Mouse (Mus musculus) G1E (cell line): Measurements from ENCODE around the gene Scai. TPM values are rescaled to one million over a fixed set of nuclear protein-coding genes. Genes with fewer than 3 reads are reported as not detected.
A peak's percentile ranks its signal among the peaks of the same experiment; 100 is the strongest.

Source experiments
- ATAC-seq: 2 replicates; pipeline ENCODE4 v1.8.0; 2016; ENCODE audit warnings: mild to moderate bottlenecking; ENCODE audit not compliant: insufficient number of reproducible peaks, poor library complexity, low FRiP score, severe bottlenecking; ENCODE audit errors: extremely low read depth
- DNase-seq: peaks from one replicate; pipeline ENCODE4 v3.0.0; 2012; ENCODE audit warnings: low spot score
- H3K27me3 ChIP-seq: 2 replicates; pipeline ENCODE4 v1.6.1; 2012; ENCODE audit warnings: mild to moderate bottlenecking, low read length, inconsistent platforms; ENCODE audit not compliant: insufficient read depth
- H3K36me3 ChIP-seq: replicated peaks from 2 replicates; pipeline ENCODE3; 2012; ENCODE audit warnings: mild to moderate bottlenecking, inconsistent platforms
- H3K4me1 ChIP-seq: 2 replicates; pipeline ENCODE4 v1.6.1; 2012; ENCODE audit warnings: low read depth, low read length, inconsistent platforms, mixed read lengths; ENCODE audit not compliant: insufficient read depth
- H3K4me3 ChIP-seq: 2 replicates; pipeline ENCODE4 v1.5.1; 2012; ENCODE audit warnings: low read depth, mild to moderate bottlenecking, inconsistent platforms, low read length, moderate library complexity, mixed read lengths
- H3K9me3 ChIP-seq: replicated peaks from 2 replicates; pipeline ENCODE4 v1.6.1; 2012; ENCODE audit warnings: inconsistent platforms
- CTCF ChIP-seq: IDR thresholded peaks from 2 replicates; pipeline ENCODE4 v1.5.1; 2012; ENCODE audit warnings: low read depth, low read length, inconsistent platforms, mixed read lengths
- GATA1 ChIP-seq: IDR thresholded peaks from 2 replicates; pipeline ENCODE4 v1.6.1; 2012; ENCODE audit warnings: borderline replicate concordance, low read length, inconsistent platforms, mixed read lengths
- GATA2 ChIP-seq: IDR thresholded peaks from 2 replicates; pipeline ENCODE4 v1.6.1; 2012; ENCODE audit warnings: low read depth, low read length, inconsistent platforms, borderline replicate concordance
- POLR2AphosphoS5 ChIP-seq: IDR thresholded peaks from 2 replicates; pipeline ENCODE4 v1.6.1; 2012; ENCODE audit warnings: low read depth, low read length, inconsistent platforms; ENCODE audit not compliant: insufficient replicate concordance
- TAL1 ChIP-seq: conservative IDR thresholded peaks from 2 replicates; pipeline ENCODE4 v1.6.1; 2012; ENCODE audit warnings: low read depth, low read length, inconsistent platforms, mixed read lengths
- polyA plus RNA-seq: library from polyadenylated mRNA; stranded (reverse); fragments of >175 nt; gene quantifications from 2 replicates; pipeline ENCODE4 v1.2.3, GENCODE M21; 2012
- total RNA-seq, 2 experiments: library from RNA; stranded (forward) in 1 of 2; stranded (reverse) in 1 of 2; fragments of 200-1000 nt in 1 of 2; fragments of >200 nt in 1 of 2; fragmentation: Nextera tagmentation in 1 of 2; gene quantifications; 2 replicates each; pipeline ENCODE4 v1.2.3; 2014 to 2017

Gene Scai
- total and polyA plus RNA-seq, 3 experiments, result 9.3 to 35.4 (median 28.6) TPM

DNA sequence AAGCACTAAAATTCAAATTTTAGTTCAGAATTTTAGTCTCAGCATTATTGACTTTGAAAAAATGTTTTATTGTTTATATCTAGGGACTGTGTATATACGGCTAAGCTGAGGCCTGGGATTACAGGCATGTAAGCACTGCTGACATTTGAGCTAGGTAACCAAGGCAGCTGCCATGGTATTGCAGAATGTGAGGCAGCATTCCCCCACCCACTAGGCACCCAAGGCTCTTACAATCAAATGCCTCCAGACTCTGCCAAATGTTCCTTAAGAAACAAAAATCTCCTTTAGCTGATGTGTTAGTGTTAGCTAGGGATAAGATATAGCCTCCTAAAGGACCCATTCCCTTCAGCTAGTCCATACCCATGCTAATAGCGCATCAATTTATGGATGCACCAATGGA lies 6.9 kb downstream of the Scai start:
- TF ChIP-seq GATA1 (no peak), TAL1 (no peak), CTCF (no peak), GATA2 (no peak), POLR2AphosphoS5 (no peak)
- ATAC-seq (no peak), DNase-seq (no peak)
- Histone ChIP-seq H3K27me3 (no peaks in the 10 kb centered on the region), H3K4me3 (no peak overlapping the region), H3K4me1 (peaks cover 3% of the 10 kb centered on the region), H3K36me3 (peaks cover 40% of the 10 kb centered on the region), H3K9me3 (no peaks in the 10 kb centered on the region)

GRCm38 (mm10) chr2:39160996-39161395 lies 29.5 kb downstream of the Scai start:
- TF ChIP-seq TAL1, result no peak
- TF ChIP-seq GATA1, result no peak
- TF ChIP-seq GATA2, result no peak
- no peak for TF ChIP-seq POLR2AphosphoS5
- TF ChIP-seq CTCF, result no peak

GRCm38 (mm10) chr2:39157916-39158315 lies 32.6 kb downstream of the Scai start:
- no peak for DNase-seq
- no peaks in the 10 kb centered on the region for H3K27me3 ChIP-seq
- no peak for ATAC-seq

More at GRCm38 (mm10) chr2:39160996-39161395, 29.5 kb downstream of the Scai start:
- ATAC-seq (no peak), DNase-seq (no peak)
- Histone ChIP-seq H3K9me3 (no peaks in the 10 kb centered on the region), H3K36me3 (peaks cover 14% of the 10 kb centered on the region), H3K4me1 (no peaks in the 10 kb centered on the region), H3K27me3 (no peaks in the 10 kb centered on the region), H3K4me3 (no peak overlapping the region)

DNA sequence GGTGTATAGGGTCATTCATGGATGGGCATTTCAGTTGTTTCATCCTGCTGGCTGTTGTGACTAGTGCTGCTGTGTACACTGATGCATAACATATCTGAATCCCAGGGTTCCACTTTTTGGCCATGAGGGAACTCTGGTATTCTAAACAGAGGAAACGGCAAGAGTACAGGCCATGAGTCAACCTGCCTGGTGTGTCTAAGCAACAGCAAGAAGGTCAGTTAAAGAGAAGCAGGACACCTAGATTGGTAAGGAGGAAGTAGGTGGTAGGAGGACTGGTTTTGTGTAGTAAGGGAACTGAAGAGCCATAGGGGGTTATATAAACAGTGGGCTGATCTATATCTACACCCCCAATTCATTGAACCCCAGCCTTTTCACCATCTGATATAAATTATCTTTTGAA lies 33.7 kb downstream of the Scai start:
- Histone ChIP-seq H3K9me3 (no peaks in the 10 kb centered on the region), H3K27me3 (no peaks in the 10 kb centered on the region), H3K4me1 (no peaks in the 10 kb centered on the region), H3K4me3 (no peak overlapping the region), H3K36me3 (peaks cover 21% of the 10 kb centered on the region)
- no peak for TF ChIP-seq POLR2AphosphoS5
- no peak for TF ChIP-seq TAL1
- no peak for TF ChIP-seq CTCF
- no peak for TF ChIP-seq GATA1
- no peak for TF ChIP-seq GATA2
- ATAC-seq (no peak), DNase-seq (no peak)

More at GRCm38 (mm10) chr2:39157916-39158315, 32.6 kb downstream of the Scai start:
- Histone ChIP-seq H3K4me3 (no peak overlapping the region), H3K36me3 (peaks cover 21% of the 10 kb centered on the region), H3K9me3 (no peaks in the 10 kb centered on the region), H3K4me1 (no peaks in the 10 kb centered on the region)
- no peak for TF ChIP-seq POLR2AphosphoS5
- TF ChIP-seq GATA2, result no peak
- TF ChIP-seq TAL1, result no peak
- no peak for TF ChIP-seq GATA1
- no peak for TF ChIP-seq CTCF

GRCm38 (mm10) chr2:39150943-39151342 lies 39.6 kb downstream of the Scai start:
- H3K4me1 ChIP-seq, result peaks cover 7% of the 10 kb centered on the region
- TF ChIP-seq CTCF (no peak), GATA2 (no peak), TAL1 (no peak), GATA1 (no peak), POLR2AphosphoS5 (no peak)

DNA sequence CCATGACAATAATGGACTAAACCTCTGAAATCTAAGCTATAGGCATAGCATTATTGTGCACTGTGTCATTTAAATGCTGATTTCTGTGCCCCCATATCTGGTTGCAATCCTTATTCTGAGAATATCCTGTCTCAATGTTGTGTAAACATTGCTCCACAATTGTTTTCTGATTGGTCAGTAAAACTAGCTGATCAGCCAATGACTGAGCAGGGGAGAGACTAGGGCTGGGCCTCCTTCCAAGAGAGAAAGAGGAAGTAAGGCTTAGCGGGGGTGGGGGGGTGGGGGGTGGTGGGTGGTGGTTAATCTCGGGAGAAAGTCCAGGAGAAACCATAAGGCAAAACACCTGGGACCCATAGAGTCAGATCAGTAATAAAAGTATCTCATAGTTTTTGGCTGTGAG lies 42.5 kb downstream of the Scai start:
- peak; percentile 81 for ATAC-seq
- no peak for TF ChIP-seq POLR2AphosphoS5
- TF ChIP-seq GATA2, result no peak
- TF ChIP-seq GATA1, result no peak
- no peak for TF ChIP-seq CTCF
- TF ChIP-seq TAL1, result no peak
- H3K36me3 ChIP-seq, result no peaks in the 10 kb centered on the region
- no peaks in the 10 kb centered on the region for H3K9me3 ChIP-seq
- H3K4me1 ChIP-seq, result peaks cover 12% of the 10 kb centered on the region
- DNase-seq, result peak; percentile 53
- no peaks in the 10 kb centered on the region for H3K27me3 ChIP-seq
- no peak overlapping the region for H3K4me3 ChIP-seq

More at GRCm38 (mm10) chr2:39150943-39151342, 39.6 kb downstream of the Scai start:
- Histone ChIP-seq H3K36me3 (peaks cover 9% of the 10 kb centered on the region), H3K4me3 (no peak overlapping the region), H3K9me3 (no peaks in the 10 kb centered on the region), H3K27me3 (no peaks in the 10 kb centered on the region)
- DNase-seq (no peak), ATAC-seq (no peak)

DNA sequence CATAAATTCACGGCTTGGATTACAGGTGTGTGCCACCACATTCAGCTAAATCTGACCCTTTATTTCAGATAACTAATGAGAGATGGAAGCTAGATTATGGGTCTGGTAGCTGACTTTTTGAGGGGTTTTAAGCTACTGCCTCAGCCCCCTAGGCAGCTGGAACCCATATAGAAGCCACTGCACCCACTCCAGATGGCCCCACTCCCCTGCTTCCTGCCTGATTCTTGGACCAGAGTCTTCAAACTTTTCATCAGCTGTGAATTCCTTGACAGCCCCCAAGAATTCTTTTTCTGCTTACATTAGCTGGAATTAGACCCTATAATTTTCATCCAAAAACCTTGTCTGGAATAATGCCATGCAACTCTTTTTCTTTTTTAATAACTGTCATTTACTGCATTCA lies 44.1 kb downstream of the Scai start:
- TF ChIP-seq CTCF, result no peak
- no peak for TF ChIP-seq GATA1
- no peak for TF ChIP-seq POLR2AphosphoS5
- TF ChIP-seq TAL1, result no peak
- TF ChIP-seq GATA2, result no peak
- ATAC-seq (no peak), DNase-seq (no peak)
- H3K4me1 ChIP-seq, result peaks cover 20% of the 10 kb centered on the region
- no peak overlapping the region for H3K4me3 ChIP-seq
- no peaks in the 10 kb centered on the region for H3K9me3 ChIP-seq
- H3K27me3 ChIP-seq, result no peaks in the 10 kb centered on the region
- H3K36me3 ChIP-seq, result no peaks in the 10 kb centered on the region
